Mouse (Mus musculus): ENCODE measurements at regions not wholly inside any gene's neighbourhood (a gene's known extent, or its start where the extent isn't known, plus 50 kb on each side); places are given as distances from the start of the nearest gene placed in this dataset.

GRCm38 (mm10) chr15:62127602-62128158 lies 1204.9 kb upstream of the A1bg start:
- Histone ChIP-seq H3K9me3 (ENCODE audit: control insufficient read depth, low read length) (no peaks in the 10 kb centered on the region), H3K4me2 (ENCODE audit: low read depth, low read length) (no peak overlapping the region), H3K4me1 (ENCODE audit: control insufficient read depth, insufficient read depth, low read length) (no peaks in the 10 kb centered on the region), H3K9ac (replicated peaks; ENCODE audit: low read depth, low read length) (no peak overlapping the region), H3K27ac (ENCODE audit: low read depth, low read length) (no peak overlapping the region), H3K36me3 (ENCODE audit: control insufficient read depth, insufficient read depth, low read length) (no peaks in the 10 kb centered on the region), H3K27me3 (ENCODE audit: control insufficient read depth, insufficient read depth, low read length) (no peaks in the 10 kb centered on the region), H3K4me3 (ENCODE audit: low read depth, low read length) (no peak overlapping the region)
- ATAC-seq (ENCODE audit: low read depth): no peak
- WGBS: 33% methylated on average over 11 of the region's 11 CpGs

GRCm38 (mm10) chr15:62125718-62126117 lies 1202.9 kb upstream of the A1bg start:
- no peak overlapping the region for H3K9ac ChIP-seq (replicated peaks; ENCODE audit: low read depth, low read length)
- H3K9me3 ChIP-seq (ENCODE audit: control insufficient read depth, low read length): no peaks in the 10 kb centered on the region
- H3K36me3 ChIP-seq (ENCODE audit: control insufficient read depth, insufficient read depth, low read length): no peaks in the 10 kb centered on the region
- no peak overlapping the region for H3K27ac ChIP-seq (ENCODE audit: low read depth, low read length)
- H3K4me3 ChIP-seq (ENCODE audit: low read depth, low read length): no peak overlapping the region
- no peaks in the 10 kb centered on the region for H3K27me3 ChIP-seq (ENCODE audit: control insufficient read depth, insufficient read depth, low read length)
- no peak overlapping the region for H3K4me2 ChIP-seq (ENCODE audit: low read depth, low read length)
- 60% methylated on average over 7 of the region's 7 CpGs for WGBS
- ATAC-seq (ENCODE audit: low read depth): 0 out of 2 replicates have a peak, but pooled peaks have one; percentile 9
- H3K4me1 ChIP-seq (ENCODE audit: control insufficient read depth, insufficient read depth, low read length): no peaks in the 10 kb centered on the region

- WGBS: 79% methylated on average over 4 of the region's 4 CpGs
- Histone ChIP-seq H3K36me3 (ENCODE audit: control insufficient read depth, insufficient read depth, low read length) (no peaks in the 10 kb centered on the region), H3K4me1 (ENCODE audit: control insufficient read depth, insufficient read depth, low read length) (no peaks in the 10 kb centered on the region), H3K9ac (replicated peaks; ENCODE audit: low read depth, low read length) (no peak overlapping the region), H3K27me3 (ENCODE audit: control insufficient read depth, insufficient read depth, low read length) (no peaks in the 10 kb centered on the region), H3K27ac (ENCODE audit: low read depth, low read length) (no peak overlapping the region), H3K4me2 (ENCODE audit: low read depth, low read length) (no peak overlapping the region), H3K9me3 (ENCODE audit: control insufficient read depth, low read length) (no peaks in the 10 kb centered on the region), H3K4me3 (ENCODE audit: low read depth, low read length) (no peak overlapping the region)
- ATAC-seq (ENCODE audit: low read depth): no peak
Measured at GRCm38 (mm10) chr15:62123756-62124155, 1200.9 kb upstream of the A1bg start.

- ATAC-seq (ENCODE audit: low read depth): no peak
Measured at GRCm38 (mm10) chr15:62122265-62123023, 1199.6 kb upstream of the A1bg start.

GRCm38 (mm10) chr15:62121696-62122095 lies 1198.9 kb upstream of the A1bg start:
- Histone ChIP-seq H3K4me2 (ENCODE audit: low read depth, low read length) (no peak overlapping the region), H3K27ac (ENCODE audit: low read depth, low read length) (no peak overlapping the region), H3K4me3 (ENCODE audit: low read depth, low read length) (no peak overlapping the region), H3K9me3 (ENCODE audit: control insufficient read depth, low read length) (no peaks in the 10 kb centered on the region), H3K36me3 (ENCODE audit: control insufficient read depth, insufficient read depth, low read length) (no peaks in the 10 kb centered on the region), H3K9ac (replicated peaks; ENCODE audit: low read depth, low read length) (no peak overlapping the region), H3K27me3 (ENCODE audit: control insufficient read depth, insufficient read depth, low read length) (no peaks in the 10 kb centered on the region), H3K4me1 (ENCODE audit: control insufficient read depth, insufficient read depth, low read length) (no peaks in the 10 kb centered on the region)
- no peak for ATAC-seq (ENCODE audit: low read depth)
- WGBS: 84% methylated on average over 4 of the region's 4 CpGs

More at GRCm38 (mm10) chr15:62122265-62123023, 1199.6 kb upstream of the A1bg start:
- Histone ChIP-seq H3K27me3 (ENCODE audit: control insufficient read depth, insufficient read depth, low read length) (no peaks in the 10 kb centered on the region), H3K4me2 (ENCODE audit: low read depth, low read length) (no peak overlapping the region), H3K4me1 (ENCODE audit: control insufficient read depth, insufficient read depth, low read length) (no peaks in the 10 kb centered on the region), H3K4me3 (ENCODE audit: low read depth, low read length) (no peak overlapping the region), H3K36me3 (ENCODE audit: control insufficient read depth, insufficient read depth, low read length) (no peaks in the 10 kb centered on the region), H3K27ac (ENCODE audit: low read depth, low read length) (no peak overlapping the region), H3K9ac (replicated peaks; ENCODE audit: low read depth, low read length) (no peak overlapping the region), H3K9me3 (ENCODE audit: control insufficient read depth, low read length) (no peaks in the 10 kb centered on the region)
- 93% methylated on average over 9 of the region's 9 CpGs for WGBS

- Histone ChIP-seq H3K4me1 (ENCODE audit: control insufficient read depth, insufficient read depth, low read length) (no peaks in the 10 kb centered on the region), H3K27me3 (ENCODE audit: control insufficient read depth, insufficient read depth, low read length) (no peaks in the 10 kb centered on the region), H3K4me2 (ENCODE audit: low read depth, low read length) (no peak overlapping the region), H3K36me3 (ENCODE audit: control insufficient read depth, insufficient read depth, low read length) (no peaks in the 10 kb centered on the region), H3K9ac (replicated peaks; ENCODE audit: low read depth, low read length) (no peak overlapping the region), H3K27ac (ENCODE audit: low read depth, low read length) (no peak overlapping the region), H3K4me3 (ENCODE audit: low read depth, low read length) (no peak overlapping the region), H3K9me3 (ENCODE audit: control insufficient read depth, low read length) (no peaks in the 10 kb centered on the region)
- WGBS: 50% methylated on average over 4 of the region's 4 CpGs
- ATAC-seq (ENCODE audit: low read depth): no peak
Measured at GRCm38 (mm10) chr15:62120735-62121134, 1197.9 kb upstream of the A1bg start.

- H3K36me3 ChIP-seq (ENCODE audit: control insufficient read depth, insufficient read depth, low read length): no peaks in the 10 kb centered on the region
- ATAC-seq (ENCODE audit: low read depth): no peak
- 83% methylated on average over 10 of the region's 10 CpGs for WGBS
- H3K4me3 ChIP-seq (ENCODE audit: low read depth, low read length): no peak overlapping the region
- no peaks in the 10 kb centered on the region for H3K9me3 ChIP-seq (ENCODE audit: control insufficient read depth, low read length)
- no peak overlapping the region for H3K9ac ChIP-seq (replicated peaks; ENCODE audit: low read depth, low read length)
- no peak overlapping the region for H3K4me2 ChIP-seq (ENCODE audit: low read depth, low read length)
- no peaks in the 10 kb centered on the region for H3K4me1 ChIP-seq (ENCODE audit: control insufficient read depth, insufficient read depth, low read length)
- no peaks in the 10 kb centered on the region for H3K27me3 ChIP-seq (ENCODE audit: control insufficient read depth, insufficient read depth, low read length)
- H3K27ac ChIP-seq (ENCODE audit: low read depth, low read length): no peak overlapping the region
Measured at GRCm38 (mm10) chr15:62118997-62119396, 1196.2 kb upstream of the A1bg start.

- Histone ChIP-seq H3K4me1 (ENCODE audit: control insufficient read depth, insufficient read depth, low read length) (no peaks in the 10 kb centered on the region), H3K27ac (ENCODE audit: low read depth, low read length) (no peak overlapping the region), H3K4me2 (ENCODE audit: low read depth, low read length) (no peak overlapping the region), H3K36me3 (ENCODE audit: control insufficient read depth, insufficient read depth, low read length) (no peaks in the 10 kb centered on the region), H3K9me3 (ENCODE audit: control insufficient read depth, low read length) (no peaks in the 10 kb centered on the region), H3K27me3 (ENCODE audit: control insufficient read depth, insufficient read depth, low read length) (no peaks in the 10 kb centered on the region), H3K4me3 (ENCODE audit: low read depth, low read length) (no peak overlapping the region), H3K9ac (replicated peaks; ENCODE audit: low read depth, low read length) (no peak overlapping the region)
- ATAC-seq (ENCODE audit: low read depth): no peak
- 89% methylated on average over 1 of the region's 1 CpGs for WGBS
Measured at GRCm38 (mm10) chr15:62116184-62116583, 1193.4 kb upstream of the A1bg start.

GRCm38 (mm10) chr15:62114815-62115214 lies 1192.0 kb upstream of the A1bg start:
- no peaks in the 10 kb centered on the region for H3K36me3 ChIP-seq (ENCODE audit: control insufficient read depth, insufficient read depth, low read length)
- no peak for ATAC-seq (ENCODE audit: low read depth)
- H3K27ac ChIP-seq (ENCODE audit: low read depth, low read length): no peak overlapping the region
- no peak overlapping the region for H3K9ac ChIP-seq (replicated peaks; ENCODE audit: low read depth, low read length)
- no peak overlapping the region for H3K4me2 ChIP-seq (ENCODE audit: low read depth, low read length)
- no peaks in the 10 kb centered on the region for H3K4me1 ChIP-seq (ENCODE audit: control insufficient read depth, insufficient read depth, low read length)
- 58% methylated on average over 4 of the region's 4 CpGs for WGBS
- H3K4me3 ChIP-seq (ENCODE audit: low read depth, low read length): no peak overlapping the region
- no peaks in the 10 kb centered on the region for H3K9me3 ChIP-seq (ENCODE audit: control insufficient read depth, low read length)
- no peaks in the 10 kb centered on the region for H3K27me3 ChIP-seq (ENCODE audit: control insufficient read depth, insufficient read depth, low read length)

Data from neural tube, embryonic 14.5 days (tissue).